Mouse (Mus musculus) ES-E14 (cell line): ENCODE measurements at regions not wholly inside any gene's neighbourhood (a gene's known extent, or its start where the extent isn't known, plus 50 kb on each side); places are given as distances from the start of the nearest gene placed in this dataset.
A peak's percentile ranks its signal among the peaks of the same experiment; 100 is the strongest.

ENCODE experiments used
- DNase-seq: peaks from one replicate; pipeline ENCODE4 v3.0.0-alpha.2; 2013; ENCODE audit warnings: low read depth, low spot score
- H3K27ac ChIP-seq: 2 replicates; pipeline ENCODE4 v1.5.1; 2012; ENCODE audit warnings: low read depth, mild to moderate bottlenecking, low read length, moderate library complexity, mixed read lengths; ENCODE audit not compliant: poor library complexity, insufficient read depth, severe bottlenecking
- H3K36me3 ChIP-seq: 2 replicates; pipeline ENCODE4 v1.6.1; 2012; ENCODE audit warnings: mild to moderate bottlenecking, low read length, moderate library complexity, mixed read lengths; ENCODE audit not compliant: control insufficient read depth, poor library complexity, insufficient read depth, severe bottlenecking
- H3K4me1 ChIP-seq, 2 experiments: fragments of 150-350 bp in 1 of 2; sonication (generic) in 1 of 2; 2 replicates each; pipeline ENCODE4 v1.6.1; 2012; ENCODE audit warnings: low read length in 2 of 2, mild to moderate bottlenecking in 1 of 2, mixed read lengths in 1 of 2; ENCODE audit not compliant: control insufficient read depth in 2 of 2, insufficient read depth in 2 of 2, poor library complexity in 1 of 2
- H3K4me3 ChIP-seq, 2 experiments: fragments of 150-350 bp in 1 of 2; sonication (generic) in 1 of 2; 2 replicates each; pipeline ENCODE4 v1.5.1; 2012; ENCODE audit warnings: low read length in 2 of 2, low read depth in 1 of 2, mild to moderate bottlenecking in 1 of 2, mixed read lengths in 1 of 2; ENCODE audit not compliant: insufficient read depth in 1 of 2, poor library complexity in 1 of 2, severe bottlenecking in 1 of 2
- H3K9ac ChIP-seq: 2 replicates; pipeline ENCODE4 v1.6.1; 2012; ENCODE audit warnings: low read depth, mild to moderate bottlenecking, low read length, mixed read lengths; ENCODE audit not compliant: poor library complexity, insufficient read depth, severe bottlenecking
- H3K9me3 ChIP-seq: fragments of 150-350 bp; sonication (generic); 2 replicates; pipeline ENCODE4 v1.6.1; 2012; ENCODE audit warnings: low read depth, mild to moderate bottlenecking, low read length; ENCODE audit not compliant: control insufficient read depth, insufficient read depth
- CHD2 ChIP-seq: IDR thresholded peaks from 2 replicates; pipeline ENCODE4 v1.6.1; 2014; ENCODE audit warnings: mild to moderate bottlenecking, low read depth, low read length, inconsistent platforms
- HCFC1 ChIP-seq: IDR thresholded peaks from 2 replicates; pipeline ENCODE4 v1.6.1; 2012; ENCODE audit warnings: low read length, inconsistent platforms, borderline replicate concordance; ENCODE audit not compliant: insufficient read depth
- MAFK ChIP-seq: IDR thresholded peaks from 2 replicates; pipeline ENCODE4 v1.6.1; 2014; ENCODE audit warnings: mild to moderate bottlenecking, low read depth, low read length, inconsistent platforms; ENCODE audit not compliant: insufficient read depth
- ZC3H11A ChIP-seq: IDR thresholded peaks from 2 replicates; pipeline ENCODE4 v1.6.1; 2012; ENCODE audit warnings: low read depth, mild to moderate bottlenecking, inconsistent platforms, low read length, borderline replicate concordance
- ZNF384 ChIP-seq: IDR thresholded peaks from 2 replicates; pipeline ENCODE4 v1.6.1; 2012; ENCODE audit warnings: low read depth, low read length, inconsistent platforms
- in situ Hi-C, 2 experiments: fragments of 600-800 bp; cut with MboI; formaldehyde crosslinking; loops; one replicate each; pipeline ENCODE4 v1.15.1; 2025; ENCODE audit warnings: low sequenced_read_pairs in 2 of 2, inconsistent platforms in 1 of 2; ENCODE audit not compliant: unreplicated experiment in 2 of 2

DNA sequence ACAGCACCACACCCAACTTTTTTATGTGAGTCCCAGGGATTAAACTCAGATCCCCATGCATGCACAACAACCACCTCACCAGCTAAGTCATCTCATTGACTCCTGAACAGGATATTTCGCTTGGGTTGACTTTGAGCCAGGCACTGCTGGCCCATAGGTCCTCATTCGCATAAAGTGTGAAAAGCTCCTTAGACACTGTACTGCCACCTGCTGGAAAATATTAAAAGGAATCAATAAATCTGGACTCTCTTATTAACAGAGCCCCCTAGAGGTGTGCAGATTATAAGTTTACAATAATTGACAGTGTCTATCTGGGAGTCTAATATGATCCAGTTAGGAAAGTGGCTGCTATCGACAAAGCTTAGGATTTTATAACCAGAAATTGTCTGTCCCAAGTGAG lies 126.4 kb downstream of the Cyp26b1 start:
- no peak for DNase-seq
- no peaks in the 10 kb centered on the region for H3K36me3 ChIP-seq
- H3K27ac ChIP-seq, result no peak overlapping the region
- no peaks in the 10 kb centered on the region for H3K9me3 ChIP-seq
- no peak overlapping the region for H3K9ac ChIP-seq
- in situ Hi-C loops, result no loop called here
- H3K4me1 ChIP-seq, result peaks cover 0 to 3% of the 10 kb centered on the region in 2 experiments; a peak in 1 of 4 replicates
- TF ChIP-seq ZC3H11A, result no peak
- TF ChIP-seq CHD2, result no peak
- no peak for TF ChIP-seq ZNF384
- no peak for TF ChIP-seq HCFC1
- no peak for TF ChIP-seq MAFK
- no peak overlapping the region for H3K4me3 ChIP-seq

GRCm38 (mm10) chr6:84466223-84466622 lies 127.5 kb downstream of the Cyp26b1 start:
- in situ Hi-C loops, result no loop called here
- H3K9ac ChIP-seq, result no peak overlapping the region
- H3K4me1 ChIP-seq, result no peaks in the 10 kb centered on the region
- no peak overlapping the region for H3K4me3 ChIP-seq
- H3K9me3 ChIP-seq, result no peaks in the 10 kb centered on the region
- H3K36me3 ChIP-seq, result no peaks in the 10 kb centered on the region
- no peak for DNase-seq
- TF ChIP-seq ZC3H11A, result no peak
- no peak for TF ChIP-seq HCFC1
- TF ChIP-seq CHD2, result no peak
- no peak for TF ChIP-seq ZNF384
- TF ChIP-seq MAFK, result no peak
- H3K27ac ChIP-seq, result no peak overlapping the region

- Histone ChIP-seq H3K36me3 (no peaks in the 10 kb centered on the region), H3K27ac (no peak overlapping the region), H3K9me3 (no peaks in the 10 kb centered on the region), H3K4me3 (no peak overlapping the region), H3K9ac (no peak overlapping the region), H3K4me1 (no peaks in the 10 kb centered on the region)
- no peak for DNase-seq
- in situ Hi-C loops, result no loop called here
- TF ChIP-seq HCFC1 (no peak), MAFK (no peak), ZNF384 (no peak), ZC3H11A (no peak), CHD2 (no peak)
Measured at GRCm38 (mm10) chr6:84465596-84465995, 128.1 kb downstream of the Cyp26b1 start.

DNA sequence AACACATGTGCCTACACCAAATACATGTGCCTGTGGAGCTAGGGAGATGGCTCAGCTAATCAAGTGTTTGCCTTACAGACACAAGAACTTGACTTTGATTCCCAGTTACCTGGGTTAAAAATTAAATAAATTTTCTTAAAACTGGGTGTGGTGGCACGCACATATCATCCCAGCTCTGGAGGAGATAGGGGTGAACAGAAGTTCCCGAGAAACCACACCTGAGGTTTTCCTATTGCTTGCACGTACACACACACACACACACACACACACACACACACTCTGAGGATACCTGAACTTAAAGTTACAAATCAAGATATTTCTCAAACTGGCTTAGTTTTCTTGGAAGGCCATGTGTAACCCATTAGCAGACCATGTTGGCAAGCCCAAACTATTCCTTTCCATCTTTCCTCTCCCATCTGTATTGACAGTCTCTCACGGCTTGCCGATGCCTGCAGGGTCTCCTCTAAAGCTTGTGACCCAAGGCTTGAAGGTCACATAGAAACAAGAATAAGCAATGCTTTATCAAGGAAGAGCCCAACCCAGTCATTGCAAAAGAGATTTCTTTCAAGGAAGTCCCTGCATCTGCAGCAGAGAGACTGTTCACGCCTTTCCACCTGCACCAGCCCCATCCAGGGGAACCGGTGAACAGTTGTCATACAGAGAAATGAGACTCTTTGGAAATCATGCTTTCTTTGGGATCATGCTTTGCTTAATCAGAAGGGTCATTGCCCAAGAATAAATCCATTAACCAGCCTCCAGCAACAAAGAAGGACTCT lies 129.9 kb downstream of the Cyp26b1 start:
- Histone ChIP-seq H3K27ac (no peak overlapping the region), H3K9me3 (no peaks in the 10 kb centered on the region), H3K9ac (no peak overlapping the region), H3K4me1 (no peaks in the 10 kb centered on the region), H3K4me3 (no peak overlapping the region), H3K36me3 (no peaks in the 10 kb centered on the region)
- in situ Hi-C loops, result no loop called here
- no peak for TF ChIP-seq ZC3H11A
- no peak for TF ChIP-seq MAFK
- TF ChIP-seq HCFC1, result no peak
- no peak for TF ChIP-seq CHD2
- TF ChIP-seq ZNF384, result no peak
- no peak for DNase-seq

DNA sequence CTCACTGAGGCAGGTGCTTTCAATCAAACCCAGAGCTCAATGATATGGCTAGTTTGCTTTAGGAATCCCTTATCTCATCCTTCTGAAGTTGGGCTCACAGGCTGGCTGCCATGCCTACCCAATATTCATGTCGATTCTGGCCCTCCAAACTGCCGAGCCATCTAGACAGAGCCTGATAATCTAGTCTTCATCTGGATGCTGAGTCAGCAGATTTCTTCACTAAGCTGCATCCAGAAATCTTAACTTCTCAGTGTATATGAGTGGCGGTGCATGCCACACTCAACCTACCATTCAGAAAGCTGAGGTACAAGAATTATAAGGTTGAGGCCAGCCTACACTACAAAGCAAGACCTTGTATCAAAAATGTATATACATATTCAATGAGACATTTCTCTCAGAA lies 136.9 kb downstream of the Cyp26b1 start:
- Histone ChIP-seq H3K4me1 (no peaks in the 10 kb centered on the region), H3K36me3 (no peaks in the 10 kb centered on the region), H3K9ac (no peak overlapping the region), H3K9me3 (no peaks in the 10 kb centered on the region), H3K4me3 (no peak overlapping the region), H3K27ac (no peak overlapping the region)
- in situ Hi-C loops, result no loop called here
- TF ChIP-seq HCFC1 (no peak), MAFK (peak; percentile 97), ZNF384 (no peak)
- DNase-seq, result no peak
